10 mouse cellular contexts compared by ENCODE assay signal in genomic region chr13:36582406-36583070, GRCm38 (mm10).
DNase-seq lines count a peak whose midpoint lies in the region; ATAC-seq lines count a peak whose summit lies in the region.
"Had no signal": no experiment of that assay in that cellular context is flagged by ENCODE, and none has a peak within 500 bp of the region (broad histone marks: within the 10 kb centered on the region; RNA-seq: fewer than 3 reads in every experiment).

No protein-coding gene starts in this region.

- H3K9ac ChIP-seq in heart, embryonic 15.5 days: no peak overlapping the region
- no peak overlapping the region for H3K9ac ChIP-seq in hindbrain, embryonic 14.5 days

- WGBS in heart, embryonic 15.5 days: 15% methylated on average over 10 of the region's 10 CpGs
- WGBS in embryonic facial prominence, embryonic 10.5 days: 8% methylated on average over 10 of the region's 10 CpGs
- WGBS in hindbrain, embryonic 14.5 days: 10% methylated on average over 10 of the region's 10 CpGs

- no peaks in the 10 kb centered on the region for H3K9me3 ChIP-seq in heart, embryonic 15.5 days (replicated peaks)
- H3K9me3 ChIP-seq in embryonic facial prominence, embryonic 10.5 days: 0 out of 2 replicates have a peak, but pooled peaks cover 5% of the 10 kb centered on the region
- peaks cover 11% of the 10 kb centered on the region; the same call in 1 of the 2 replicates for H3K9me3 ChIP-seq in hindbrain, embryonic 14.5 days (ENCODE audit: control insufficient read depth, low read length)

- H3K36me3 ChIP-seq in heart, embryonic 15.5 days: no peaks in the 10 kb centered on the region
- H3K36me3 ChIP-seq in embryonic facial prominence, embryonic 10.5 days (replicated peaks): no peaks in the 10 kb centered on the region
- H3K36me3 ChIP-seq in hindbrain, embryonic 14.5 days (replicated peaks; ENCODE audit: control insufficient read depth, insufficient read depth): no peaks in the 10 kb centered on the region

- no peak for ATAC-seq in heart, embryonic 15.5 days (replicated peaks; ENCODE audit: insufficient number of reproducible peaks, insufficient read depth, low FRiP score, low read depth)
- no peak for ATAC-seq in hindbrain, embryonic 14.5 days (ENCODE audit: low FRiP score)
- ATAC-seq: CD4-positive, CD25-positive, alpha-beta regulatory T cell, adult 4 months had no signal

- H3K27ac ChIP-seq in heart, embryonic 15.5 days: no peak overlapping the region
- H3K27ac ChIP-seq in embryonic facial prominence, embryonic 10.5 days (replicated peaks): peak overlapping the region; percentile 75
- peak overlapping the region; percentile 80 for H3K27ac ChIP-seq in hindbrain, embryonic 14.5 days

- peaks cover 24% of the 10 kb centered on the region for H3K4me1 ChIP-seq in heart, embryonic 15.5 days (replicated peaks)
- peaks cover 47% of the 10 kb centered on the region for H3K4me1 ChIP-seq in embryonic facial prominence, embryonic 10.5 days
- H3K4me1 ChIP-seq in hindbrain, embryonic 14.5 days (replicated peaks; ENCODE audit: control insufficient read depth, insufficient read depth, low read length): peaks cover 25% of the 10 kb centered on the region

- H3K27me3 ChIP-seq in heart, embryonic 15.5 days: no peaks in the 10 kb centered on the region
- peaks cover 40% of the 10 kb centered on the region for H3K27me3 ChIP-seq in embryonic facial prominence, embryonic 10.5 days (replicated peaks; ENCODE audit: low read depth, poor library complexity, severe bottlenecking)
- H3K27me3 ChIP-seq in hindbrain, embryonic 14.5 days (ENCODE audit: control insufficient read depth, insufficient read depth, low read length): no peaks in the 10 kb centered on the region

- no peak for DNase-seq in heart, adult 8-10 months (ENCODE audit: low spot score)
- DNase-seq in embryonic facial prominence, embryonic 10.5 days (ENCODE audit: low spot score): peak; percentile 56
- DNase-seq in hindbrain, embryonic 14.5 days (ENCODE audit: low spot score): peak; percentile 41
- peak; percentile 30 for DNase-seq in neural tube, embryonic 10.5 days (ENCODE audit: extremely low spot score, low spot score)
- no peak for DNase-seq in right cerebral cortex, postnatal 36 days (ENCODE audit: low spot score in 2 of 2)
- DNase-seq in ovary, adult 18-20 months (ENCODE audit: low spot score): no peak
- no peak for DNase-seq in kidney, postnatal 14 days
- DNase-seq: left cerebral cortex, postnatal 4 days had no signal

- H3K4me3 ChIP-seq in heart, embryonic 15.5 days: no peak overlapping the region
- peak overlapping the region; percentile 39 for H3K4me3 ChIP-seq in embryonic facial prominence, embryonic 10.5 days
- H3K4me3 ChIP-seq in hindbrain, embryonic 14.5 days (replicated peaks; ENCODE audit: low read length): no peak overlapping the region

- peak overlapping the region; percentile 31 for H3K4me2 ChIP-seq in heart, embryonic 15.5 days
- peak overlapping the region; percentile 6 for H3K4me2 ChIP-seq in hindbrain, embryonic 14.5 days (replicated peaks)

Comparison
In these comparisons a context has a peak if more than half of its experiments do, and no peak if none do; other contexts are left out.
1. DNase-seq: peak in embryonic facial prominence, embryonic 10.5 days (single experiment), hindbrain, embryonic 14.5 days (single experiment) and neural tube, embryonic 10.5 days (single experiment); none in heart, adult 8-10 months (single experiment), right cerebral cortex, postnatal 36 days (0 of 2), ovary, adult 18-20 months (single experiment) and kidney, postnatal 14 days (single experiment).